Mouse (Mus musculus) megakaryocyte, embryonic 14.5 days (primary cell): ENCODE results near the gene Rpl7a. TPM values are rescaled to one million over a fixed set of nuclear protein-coding genes. Genes with fewer than 3 reads are reported as not detected.

Source experiments
- H3K27me3 ChIP-seq: replicated peaks from 2 replicates; pipeline ENCODE3; 2012; ENCODE audit warnings: inconsistent platforms
- H3K36me3 ChIP-seq: replicated peaks from 2 replicates; pipeline ENCODE3; 2012; ENCODE audit warnings: low read length, inconsistent platforms, mixed read lengths
- H3K4me1 ChIP-seq: 2 replicates; pipeline ENCODE4 v1.6.1; 2012; ENCODE audit warnings: inconsistent platforms
- H3K4me3 ChIP-seq: replicated peaks from 2 replicates; pipeline ENCODE3; 2012; ENCODE audit warnings: moderate library complexity, mild to moderate bottlenecking, inconsistent platforms
- H3K9me3 ChIP-seq: 2 replicates; pipeline ENCODE4 v1.6.1; 2012; ENCODE audit warnings: inconsistent platforms
- FLI1 ChIP-seq: IDR thresholded peaks from 2 replicates; pipeline ENCODE4 v1.6.1; 2012; ENCODE audit warnings: low read length, inconsistent platforms, mixed read lengths
- GATA1 ChIP-seq: IDR thresholded peaks from 3 replicates; pipeline ENCODE4 v1.6.1; 2012; ENCODE audit warnings: mixed read lengths, low read length, inconsistent platforms, borderline replicate concordance
- polyA plus RNA-seq: library from polyadenylated mRNA; stranded (reverse); fragments of >175 nt; gene quantifications from 2 replicates; pipeline ENCODE4 v1.2.3, GENCODE M21; 2012; ENCODE audit warnings: low replicate concordance; ENCODE audit not compliant: insufficient read depth

The Rpl7a gene
- polyA plus RNA-seq, 1 experiment = 5,014 TPM

- Histone ChIP-seq H3K4me1 (peaks cover 84% of the 10 kb centered on the region), H3K9me3 (no peaks in the 10 kb centered on the region), H3K4me3 (peak overlapping the region; percentile 62), H3K36me3 (peaks cover 64% of the 10 kb centered on the region), H3K27me3 (no peaks in the 10 kb centered on the region)
- TF ChIP-seq GATA1 (no peak), FLI1 (no peak)
Observed at GRCm38 (mm10) chr2:26930390-26930789, 19.8 kb downstream of the Rpl7a start.

- H3K36me3 ChIP-seq = peaks cover 41% of the 10 kb centered on the region
- TF ChIP-seq FLI1 (no peak), GATA1 (no peak)
- H3K27me3 ChIP-seq = no peaks in the 10 kb centered on the region
- peak overlapping the region; percentile 100 for H3K4me3 ChIP-seq
- no peaks in the 10 kb centered on the region for H3K9me3 ChIP-seq
- peaks cover 85% of the 10 kb centered on the region for H3K4me1 ChIP-seq
Observed at GRCm38 (mm10) chr2:26932473-26933303, 22.1 kb downstream of the Rpl7a start.

DNA sequence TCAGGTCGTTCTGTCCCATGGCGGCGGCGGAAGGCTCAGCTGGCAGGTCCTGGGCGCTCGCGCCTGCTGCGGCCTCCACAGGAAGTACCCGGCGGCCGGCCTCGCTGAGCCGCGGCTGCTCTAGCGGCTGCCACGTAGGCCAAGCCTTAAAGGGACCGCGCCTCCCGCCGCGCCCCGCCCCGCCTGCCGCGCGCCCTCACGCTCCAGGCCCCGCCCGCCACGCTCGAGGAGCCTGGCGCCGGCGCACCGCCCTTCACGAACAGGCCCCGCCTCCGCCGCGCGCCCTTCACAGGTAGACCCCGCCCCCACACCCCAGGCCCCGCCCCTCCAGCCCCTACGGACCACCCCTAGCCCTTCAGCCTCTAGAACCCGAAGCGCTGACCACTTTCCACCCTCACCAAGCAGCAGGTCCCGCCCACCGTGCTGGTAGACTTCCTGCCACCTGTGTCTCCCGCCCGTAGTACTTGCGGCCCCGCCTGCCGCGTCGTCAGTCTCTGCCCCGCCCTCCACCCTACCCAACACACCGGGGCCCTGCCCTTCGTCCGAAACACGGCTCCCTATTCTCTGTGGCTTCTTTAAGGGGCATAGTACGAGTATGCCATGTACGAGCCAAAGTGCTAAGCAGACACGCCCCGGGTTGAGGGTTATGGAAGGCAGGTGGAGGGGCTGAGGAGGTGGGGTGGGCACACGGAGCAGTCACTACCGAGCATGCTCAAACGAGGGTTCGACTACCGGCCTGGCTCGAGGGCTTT, 22.9 kb downstream of the Rpl7a start, which contains the start of the genes Surf4 and Stkld1:
Surf4 (minus strand) TSS at position 625 of the 752 bp plus-strand sequence.
Stkld1 (plus strand) TSS at position 744 of the 752 bp plus-strand sequence.
- Histone ChIP-seq H3K9me3 (no peaks in the 10 kb centered on the region), H3K36me3 (peaks cover 33% of the 10 kb centered on the region), H3K4me3 (peak within 1 kb of the TSS; percentile 100), H3K27me3 (no peaks in the 10 kb centered on the region), H3K4me1 (peaks cover 80% of the 10 kb centered on the region)
- TF ChIP-seq GATA1 (no peak), FLI1 (no peak)

- peaks cover 16% of the 10 kb centered on the region for H3K36me3 ChIP-seq
- H3K27me3 ChIP-seq = no peaks in the 10 kb centered on the region
- H3K4me1 ChIP-seq = peaks cover 70% of the 10 kb centered on the region
- no peak for TF ChIP-seq GATA1
- TF ChIP-seq FLI1 = no peak
- no peaks in the 10 kb centered on the region for H3K9me3 ChIP-seq
- H3K4me3 ChIP-seq = peak overlapping the region; percentile 18
Observed at GRCm38 (mm10) chr2:26935286-26935685, 24.7 kb downstream of the Rpl7a start.

DNA sequence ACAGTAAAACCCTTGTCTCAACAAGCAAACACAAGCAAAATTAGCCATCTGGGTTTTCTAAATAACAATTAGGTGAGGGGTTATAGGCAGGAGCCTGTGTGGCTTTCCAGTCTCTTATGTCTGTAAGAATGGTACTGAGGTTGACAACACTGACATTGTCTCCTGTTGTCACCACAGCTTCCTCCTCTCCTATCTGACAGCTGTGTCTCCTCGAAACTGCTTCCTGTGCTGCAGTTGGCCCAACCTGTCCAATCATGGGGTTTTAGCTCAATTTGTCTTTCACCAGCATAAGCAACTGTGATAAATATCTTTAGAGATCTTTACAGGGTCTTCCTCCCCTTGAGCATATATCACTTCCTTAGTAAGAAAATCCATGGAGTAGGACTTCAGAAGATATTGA, 25.9 kb downstream of the Rpl7a start:
- H3K36me3 ChIP-seq = peaks cover 5% of the 10 kb centered on the region
- TF ChIP-seq FLI1 (no peak), GATA1 (no peak)
- H3K9me3 ChIP-seq = no peaks in the 10 kb centered on the region
- H3K4me3 ChIP-seq = peak overlapping the region; percentile 31
- H3K27me3 ChIP-seq = no peaks in the 10 kb centered on the region
- peaks cover 70% of the 10 kb centered on the region for H3K4me1 ChIP-seq

DNA sequence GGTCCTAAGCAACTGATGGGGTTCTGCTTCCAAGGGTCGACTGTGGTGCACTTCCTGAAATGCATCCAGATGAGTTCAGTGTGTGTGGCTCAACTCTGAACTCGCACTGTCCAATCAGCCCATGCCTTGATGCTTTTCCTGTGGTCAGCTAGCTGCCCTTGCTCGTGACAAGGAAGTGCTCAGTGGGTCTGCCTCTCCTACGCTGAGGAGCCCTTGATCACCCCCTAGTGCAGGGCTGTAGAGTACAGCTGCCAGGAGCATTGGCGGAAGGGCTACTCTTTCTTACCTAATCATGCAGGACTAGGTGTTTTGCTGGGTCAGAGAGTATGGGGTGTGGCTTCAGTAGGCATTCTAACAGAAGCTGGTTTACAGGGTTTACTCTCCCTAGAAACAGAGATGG, 31.0 kb downstream of the Rpl7a start:
- Histone ChIP-seq H3K27me3 (peaks cover 6% of the 10 kb centered on the region), H3K4me3 (peak overlapping the region; percentile 80), H3K4me1 (peaks cover 52% of the 10 kb centered on the region), H3K9me3 (no peaks in the 10 kb centered on the region), H3K36me3 (peaks cover 3% of the 10 kb centered on the region)
- no peak for TF ChIP-seq GATA1
- no peak for TF ChIP-seq FLI1

DNA sequence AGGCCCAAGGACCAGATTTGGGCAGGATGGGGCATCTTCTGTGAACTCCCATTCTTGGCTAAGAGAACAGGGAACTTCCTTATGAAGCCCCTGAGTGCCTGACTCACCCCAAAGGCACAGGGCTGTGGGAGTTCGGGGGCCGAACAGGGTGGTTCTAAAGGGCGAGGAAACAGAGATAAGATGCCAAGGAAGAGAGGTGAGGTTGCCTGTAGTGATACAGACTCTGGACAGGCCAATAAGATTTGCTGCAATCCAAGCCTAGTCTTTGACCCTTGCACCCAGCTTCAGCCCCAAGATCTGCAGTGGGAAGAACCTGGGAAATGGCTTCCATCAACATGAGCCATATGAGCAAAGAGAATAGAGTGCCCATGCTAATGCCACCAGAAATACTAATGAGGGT, 32.7 kb downstream of the Rpl7a start:
- H3K27me3 ChIP-seq = peaks cover 6% of the 10 kb centered on the region
- H3K9me3 ChIP-seq = no peaks in the 10 kb centered on the region
- no peak for TF ChIP-seq FLI1
- TF ChIP-seq GATA1 = no peak
- H3K36me3 ChIP-seq = peaks cover 20% of the 10 kb centered on the region
- H3K4me3 ChIP-seq = no peak overlapping the region
- peaks cover 43% of the 10 kb centered on the region for H3K4me1 ChIP-seq

GRCm38 (mm10) chr2:26950411-26950810, 39.8 kb downstream of the Rpl7a start:
- no peak overlapping the region for H3K4me3 ChIP-seq
- H3K36me3 ChIP-seq = peaks cover 90% of the 10 kb centered on the region
- H3K27me3 ChIP-seq = no peaks in the 10 kb centered on the region
- H3K9me3 ChIP-seq = no peaks in the 10 kb centered on the region
- TF ChIP-seq FLI1 (no peak), GATA1 (no peak)
- peaks cover 10% of the 10 kb centered on the region for H3K4me1 ChIP-seq

GRCm38 (mm10) chr2:26951346-26951905, 40.9 kb downstream of the Rpl7a start:
- Histone ChIP-seq H3K9me3 (no peaks in the 10 kb centered on the region), H3K36me3 (peaks cover 98% of the 10 kb centered on the region), H3K4me1 (peaks cover 10% of the 10 kb centered on the region), H3K27me3 (no peaks in the 10 kb centered on the region), H3K4me3 (no peak overlapping the region)
- TF ChIP-seq GATA1 (no peak), FLI1 (no peak)

DNA sequence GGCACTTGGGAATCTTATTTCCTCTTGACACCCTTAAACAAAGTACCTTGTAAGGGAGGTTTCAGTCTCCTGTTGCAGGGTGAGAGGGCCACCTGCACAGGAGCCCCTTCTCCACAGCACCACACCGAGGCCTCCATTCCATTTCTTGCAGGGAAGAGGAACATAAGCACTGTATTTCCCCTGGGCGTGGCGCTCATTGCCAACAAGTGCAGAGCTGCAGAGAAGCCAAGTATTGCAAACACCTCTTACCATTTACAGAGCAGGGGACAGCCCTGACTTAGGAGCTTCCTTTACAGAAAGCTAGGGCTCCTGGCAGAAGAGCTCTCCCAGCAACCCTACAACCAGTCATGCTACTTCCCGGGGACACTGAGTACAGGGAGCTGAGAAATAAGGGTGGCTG, 41.6 kb downstream of the Rpl7a start:
- Histone ChIP-seq H3K4me3 (no peak overlapping the region), H3K27me3 (no peaks in the 10 kb centered on the region), H3K36me3 (peaks cover 97% of the 10 kb centered on the region), H3K9me3 (no peaks in the 10 kb centered on the region), H3K4me1 (peaks cover 10% of the 10 kb centered on the region)
- TF ChIP-seq FLI1 = no peak
- no peak for TF ChIP-seq GATA1
